Comparison of ENCODE assay signal across 20 mouse cellular contexts in genomic region chr10:68157511-68157910, GRCm38 (mm10).
DNase-seq lines count a peak whose midpoint lies in the region; ATAC-seq and TF ChIP-seq lines count a peak whose summit lies in the region.
"Had no signal": no experiment of that assay in that cellular context is flagged by ENCODE, and none has a peak within 500 bp of the region (broad histone marks: within the 10 kb centered on the region; RNA-seq: fewer than 3 reads in every experiment).

No protein-coding gene starts in this region.

- H3K4me3 ChIP-seq in liver, embryonic 14.5 days (ENCODE audit: insufficient read depth in 1 of 2, low read depth in 2 of 2, low read length in 2 of 2), result peak overlapping the region; percentile 51 to 57
- peak overlapping the region; percentile 14 for H3K4me3 ChIP-seq in E14TG2a.4 (replicated peaks; ENCODE audit: low read length)
- H3K4me3 ChIP-seq in limb, embryonic 13.5 days, result no peak overlapping the region
- H3K4me3 ChIP-seq: forebrain, embryonic 12.5 days; heart, embryonic 15.5 days; hindbrain, embryonic 13.5 days; left cerebral cortex, adult 2 months; midbrain, embryonic 12.5 days had no signal

- DNase-seq in liver, embryonic 14.5 days (ENCODE audit: low read depth in 3 of 3, low spot score in 3 of 3), result no peak
- no peak for DNase-seq in liver
- DNase-seq in R1 (ENCODE audit: low read depth, low spot score), result peak; percentile 28
- DNase-seq in T-cell, adult 2 months (ENCODE audit: low spot score), result no peak
- no peak for DNase-seq in spleen, adult 18-20 months
- DNase-seq: adrenal gland, adult 2 months; cerebellum, adult 2 months; cerebellum, postnatal 36 days; embryo, embryonic 11 days; gastrocnemius, postnatal 36 days; heart, postnatal 36 days; kidney, adult 8-10 months; kidney, postnatal 10 days had no signal

- 77% methylated on average over 8 of the region's 8 CpGs for WGBS in liver, embryonic 14.5 days (ENCODE audit: insufficient replicate concordance)
- WGBS in limb, embryonic 13.5 days, result 39% methylated on average over 8 of the region's 8 CpGs

- H3K36me3 ChIP-seq in liver, embryonic 14.5 days (replicated peaks; ENCODE audit: control insufficient read depth, insufficient read depth, low read depth), result no peaks in the 10 kb centered on the region
- H3K36me3 ChIP-seq in E14TG2a.4 (ENCODE audit: insufficient read depth, low read length), result no peaks in the 10 kb centered on the region
- peaks cover 15% of the 10 kb centered on the region for H3K36me3 ChIP-seq in limb, embryonic 13.5 days
- H3K36me3 ChIP-seq: forebrain, embryonic 12.5 days; heart, embryonic 15.5 days; hindbrain, embryonic 13.5 days; midbrain, embryonic 12.5 days had no signal

- H3K9ac ChIP-seq in liver, embryonic 14.5 days (replicated peaks), result peak overlapping the region; percentile 78
- H3K9ac ChIP-seq in limb, embryonic 13.5 days, result no peak overlapping the region
- H3K9ac ChIP-seq: forebrain, embryonic 12.5 days; heart, embryonic 15.5 days; hindbrain, embryonic 13.5 days; midbrain, embryonic 12.5 days had no signal

- peaks cover 58 to 62% of the 10 kb centered on the region in 2 experiments for H3K4me1 ChIP-seq in liver, embryonic 14.5 days (replicated peaks; ENCODE audit: control insufficient read depth in 2 of 2, insufficient read depth in 2 of 2, low read length in 1 of 2)
- peaks cover 27% of the 10 kb centered on the region for H3K4me1 ChIP-seq in E14TG2a.4 (replicated peaks; ENCODE audit: low read depth, low read length)
- H3K4me1 ChIP-seq in limb, embryonic 13.5 days, result peaks cover 18% of the 10 kb centered on the region

- H3K27me3 ChIP-seq in liver, embryonic 14.5 days (ENCODE audit: control insufficient read depth, insufficient read depth, low read length), result no peaks in the 10 kb centered on the region
- H3K27me3 ChIP-seq in E14TG2a.4 (ENCODE audit: insufficient read depth, low read length), result no peaks in the 10 kb centered on the region
- H3K27me3 ChIP-seq in limb, embryonic 13.5 days, result no peaks in the 10 kb centered on the region
- H3K27me3 ChIP-seq: forebrain, embryonic 12.5 days; heart, embryonic 15.5 days; hindbrain, embryonic 13.5 days; midbrain, embryonic 12.5 days had no signal

- no peak for TF ChIP-seq EP300 in liver, embryonic 14.5 days (IDR thresholded peaks at IDR 0.05; ENCODE audit: low read depth)

- no peaks in the 10 kb centered on the region for H3K9me3 ChIP-seq in liver, embryonic 14.5 days (ENCODE audit: control insufficient read depth, low read length)
- H3K9me3 ChIP-seq in E14TG2a.4 (ENCODE audit: low read length), result no peaks in the 10 kb centered on the region
- H3K9me3 ChIP-seq in limb, embryonic 13.5 days, result no peaks in the 10 kb centered on the region
- H3K9me3 ChIP-seq: forebrain, embryonic 12.5 days; heart, embryonic 15.5 days; hindbrain, embryonic 13.5 days; midbrain, embryonic 12.5 days had no signal

- ATAC-seq in liver, embryonic 14.5 days (ENCODE audit: insufficient read depth), result no peak
- ATAC-seq in limb, embryonic 13.5 days (ENCODE audit: low FRiP score, low read depth), result no peak

- TF ChIP-seq CTCF in liver, embryonic 14.5 days (IDR thresholded peaks at IDR 0.05; ENCODE audit: low read depth), result no peak
- TF ChIP-seq CTCF in E14TG2a.4 (conservative IDR thresholded peaks at IDR 0.05; ENCODE audit: low read length), result no peak

- H3K4me2 ChIP-seq in liver, embryonic 14.5 days (ENCODE audit: low read depth), result peak overlapping the region; percentile 83
- H3K4me2 ChIP-seq in limb, embryonic 13.5 days (replicated peaks), result peak overlapping the region; percentile 12; the same call in 1 of the 2 replicates
- H3K4me2 ChIP-seq: forebrain, embryonic 12.5 days; heart, embryonic 15.5 days; hindbrain, embryonic 13.5 days; midbrain, embryonic 12.5 days had no signal

- no peak overlapping the region for H3K27ac ChIP-seq in liver, embryonic 14.5 days
- no peak overlapping the region for H3K27ac ChIP-seq in limb, embryonic 13.5 days
- H3K27ac ChIP-seq: forebrain, embryonic 12.5 days; hindbrain, embryonic 13.5 days; left cerebral cortex, adult 2 months; midbrain, embryonic 12.5 days had no signal
